Mouse (Mus musculus): ENCODE data around the gene Dnajc27.

The Dnajc27 gene

GRCm38 (mm10) chr12:4078069-4078468 is 4.3 kb upstream of the Dnajc27 start:
- in situ Hi-C loops (cut with MboI; ENCODE audit: unreplicated experiment in 2 of 2) = loop anchor here (5.0 to 25.0 kb wide), 7 partner anchors 96 to 884 kb away; partner anchors contain the start of genes Asxl2 (in 1 of the 2) and Dnmt3a (in 1 of the 2)

GRCm38 (mm10) chr12:4080311-4080710 is 2.1 kb upstream of the Dnajc27 start:
- in situ Hi-C loops (cut with MboI; ENCODE audit: unreplicated experiment in 2 of 2) = loop anchor here (5.0 to 25.0 kb wide), 8 partner anchors 98 to 882 kb away; partner anchors contain the start of genes Asxl2 (in 2 of the 2) and Dnmt3a (in 1 of the 2)

- in situ Hi-C loops (cut with MboI; ENCODE audit: unreplicated experiment in 2 of 2) = loop anchor here (5.0 to 25.0 kb wide), 8 partner anchors 101 to 879 kb away; partner anchors contain the start of genes Asxl2 (in 2 of the 2) and Dnmt3a (in 1 of the 2)
Observed at GRCm38 (mm10) chr12:4083441-4083840, 1.1 kb downstream of the Dnajc27 start.

- in situ Hi-C loops (cut with MboI; ENCODE audit: unreplicated experiment in 2 of 2) = loop anchor here (5.0 to 10.0 kb wide), 4 partner anchors 107 to 445 kb away; partner anchors contain the start of gene Ncoa1 (in 1 of the 2)
Observed at GRCm38 (mm10) chr12:4107383-4107782, 25.0 kb downstream of the Dnajc27 start.

- in situ Hi-C loops (cut with MboI; ENCODE audit: unreplicated experiment in 2 of 2) = no loop called here
Observed at GRCm38 (mm10) chr12:4116132-4116531, 33.7 kb downstream of the Dnajc27 start.

GRCm38 (mm10) chr12:4117136-4117535 is 34.8 kb downstream of the Dnajc27 start:
- in situ Hi-C loops (cut with MboI; ENCODE audit: unreplicated experiment in 2 of 2) = no loop called here

- in situ Hi-C loops (cut with MboI; ENCODE audit: unreplicated experiment in 2 of 2) = no loop called here
Observed at GRCm38 (mm10) chr12:4117579-4117978, 35.2 kb downstream of the Dnajc27 start.

GRCm38 (mm10) chr12:4127346-4127745 is 45.0 kb downstream of the Dnajc27 start:
- in situ Hi-C loops (cut with MboI; ENCODE audit: unreplicated experiment in 2 of 2) = no loop called here

- in situ Hi-C loops (cut with MboI; ENCODE audit: unreplicated experiment in 2 of 2) = no loop called here
Observed at GRCm38 (mm10) chr12:4132941-4133846, 50.8 kb downstream of the Dnajc27 start, which contains the start of gene Adcy3. Adcy3 (plus strand) TSS chr12:4133103.

- in situ Hi-C loops (cut with MboI; ENCODE audit: unreplicated experiment in 2 of 2) = no loop called here
Observed at GRCm38 (mm10) chr12:4133847-4134212, 51.4 kb downstream of the Dnajc27 start.

- in situ Hi-C loops (cut with MboI; ENCODE audit: unreplicated experiment in 2 of 2) = no loop called here
Observed at GRCm38 (mm10) chr12:4143179-4143578, 60.8 kb downstream of the Dnajc27 start.

GRCm38 (mm10) chr12:4150936-4151335 is 68.6 kb downstream of the Dnajc27 start:
- in situ Hi-C loops (cut with MboI; ENCODE audit: unreplicated experiment in 2 of 2) = no loop called here

GRCm38 (mm10) chr12:4151969-4152368 is 69.6 kb downstream of the Dnajc27 start:
- in situ Hi-C loops (cut with MboI; ENCODE audit: unreplicated experiment in 2 of 2) = no loop called here

- in situ Hi-C loops (cut with MboI; ENCODE audit: unreplicated experiment in 2 of 2) = no loop called here
Observed at GRCm38 (mm10) chr12:4157466-4157865, 75.1 kb downstream of the Dnajc27 start.

- in situ Hi-C loops (cut with MboI; ENCODE audit: unreplicated experiment in 2 of 2) = no loop called here
Observed at GRCm38 (mm10) chr12:4158179-4158578, 75.8 kb downstream of the Dnajc27 start.

GRCm38 (mm10) chr12:4158868-4159632 is 76.7 kb downstream of the Dnajc27 start:
- in situ Hi-C loops (cut with MboI; ENCODE audit: unreplicated experiment in 2 of 2) = no loop called here
